Mouse (Mus musculus) limb, embryonic 14.5 days (tissue): ENCODE results near the gene Sgpp1. TPM values are rescaled to one million over a fixed set of nuclear protein-coding genes. Genes with fewer than 3 reads are reported as not detected.
A peak's percentile ranks its signal among the peaks of the same experiment; 100 is the strongest.

Experiments
- ATAC-seq: fragments of 200-750 bp; cut with Nextera tagmentation; 2 replicates; pipeline ENCODE4 v1.8.0; 2017; ENCODE audit warnings: low read depth, moderate number of reproducible peaks, moderate TSS enrichment; ENCODE audit not compliant: low FRiP score
- DNase-seq: peaks from one replicate; pipeline ENCODE4 v3.0.0-alpha.2; 2015; ENCODE audit warnings: low spot score
- H3K27ac ChIP-seq: fragments of 300-500 bp; sonication (generic); replicated peaks from 2 replicates; pipeline ENCODE4 v1.5.1; 2014; ENCODE audit warnings: low read depth, mild to moderate bottlenecking, low read length, moderate library complexity, mixed read lengths
- H3K27me3 ChIP-seq: fragments of 300-500 bp; sonication (generic); 2 replicates; pipeline ENCODE4 v1.6.1; 2014; ENCODE audit warnings: low read length, mixed read lengths; ENCODE audit not compliant: control insufficient read depth, insufficient read depth
- H3K36me3 ChIP-seq: fragments of 300-500 bp; sonication (generic); 2 replicates; pipeline ENCODE4 v1.6.1; 2014; ENCODE audit warnings: mild to moderate bottlenecking, low read length, moderate library complexity, mixed read lengths; ENCODE audit not compliant: control insufficient read depth, insufficient read depth
- H3K4me1 ChIP-seq: fragments of 300-500 bp; sonication (generic); 2 replicates; pipeline ENCODE4 v1.6.1; 2014; ENCODE audit warnings: antibody characterized with exemption, low read length, mixed read lengths; ENCODE audit not compliant: control insufficient read depth, insufficient read depth
- H3K4me2 ChIP-seq: fragments of 300-500 bp; sonication (generic); replicated peaks from 2 replicates; pipeline ENCODE4 v1.6.1; 2014; ENCODE audit warnings: low read depth, mild to moderate bottlenecking, low read length, moderate library complexity; ENCODE audit not compliant: severe bottlenecking
- H3K4me3 ChIP-seq: fragments of 300-500 bp; sonication (generic); replicated peaks from 2 replicates; pipeline ENCODE4 v1.5.1; 2014; ENCODE audit warnings: low read length
- H3K9ac ChIP-seq: fragments of 300-500 bp; sonication (generic); 2 replicates; pipeline ENCODE4 v1.6.1; 2014; ENCODE audit warnings: mild to moderate bottlenecking, low read depth, low read length, moderate library complexity; ENCODE audit not compliant: severe bottlenecking
- H3K9me3 ChIP-seq: fragments of 300-500 bp; sonication (generic); 2 replicates; pipeline ENCODE4 v1.6.1; 2016; ENCODE audit warnings: low read length; ENCODE audit not compliant: control insufficient read depth
- POLR2A ChIP-seq: fragments of 200-500 bp; IDR thresholded peaks from 2 replicates; pipeline ENCODE4 v1.8.0; 2012; ENCODE audit warnings: inconsistent platforms, mild to moderate bottlenecking, moderate library complexity, borderline replicate concordance; ENCODE audit not compliant: insufficient read depth, insufficient read length; ENCODE audit errors: extremely low read depth
- WGBS: fragments of 180-500 bp; shearing (Covaris S2); extraction: QIAGEN DNeasy Blood & Tissue Kit; methylation state at CpG from one replicate; pipeline ENCODE4 v1.1.7; 2014; 5-methylcytosine and 5-hydroxymethylcytosine counted together
- polyA plus RNA-seq, 2 experiments: library from polyadenylated mRNA; depleted of rRNA in 1 of 2; stranded (reverse) in 1 of 2; unstranded in 1 of 2; fragments of >200 nt; fragmentation: Nextera tagmentation in 1 of 2; extraction: Ambion mirVana in 1 of 2; gene quantifications; 2 replicates each; pipeline versions ENCODE4 v1.2.1 to v1.2.3; 2012 to 2014

The Sgpp1 gene
- polyA plus RNA-seq, 2 experiments = 18.4 to 36.8 TPM

- no peak overlapping the region for H3K4me2 ChIP-seq
- no peak for TF ChIP-seq POLR2A
- no peaks in the 10 kb centered on the region for H3K36me3 ChIP-seq
- no peaks in the 10 kb centered on the region for H3K4me1 ChIP-seq
- no peaks in the 10 kb centered on the region for H3K27me3 ChIP-seq
- H3K9ac ChIP-seq = no peak overlapping the region
- H3K9me3 ChIP-seq = no peaks in the 10 kb centered on the region
- 57% methylated on average over 3 of the region's 3 CpGs for WGBS
- no peak for ATAC-seq
- H3K4me3 ChIP-seq = no peak overlapping the region
- H3K27ac ChIP-seq = no peak overlapping the region
- DNase-seq = no peak
These were observed 35.9 kb upstream of the Sgpp1 start for GRCm38 (mm10) chr12:75771410-75771809.

GRCm38 (mm10) chr12:75766885-75767317 lies 31.4 kb upstream of the Sgpp1 start:
- peak; percentile 53; the same call in 1 of the 2 replicates for ATAC-seq
- H3K27ac ChIP-seq = no peak overlapping the region
- WGBS = 38% methylated on average over 8 of the region's 8 CpGs

GRCm38 (mm10) chr12:75766395-75766794 lies 30.9 kb upstream of the Sgpp1 start:
- DNase-seq (no peak), ATAC-seq (no peak)
- H3K4me2 ChIP-seq = no peak overlapping the region
- H3K27ac ChIP-seq = no peak overlapping the region
- no peaks in the 10 kb centered on the region for H3K27me3 ChIP-seq
- no peak overlapping the region for H3K9ac ChIP-seq
- no peaks in the 10 kb centered on the region for H3K36me3 ChIP-seq
- no peak for TF ChIP-seq POLR2A
- no peaks in the 10 kb centered on the region for H3K9me3 ChIP-seq
- 48% methylated on average over 6 of the region's 6 CpGs for WGBS
- H3K4me3 ChIP-seq = no peak overlapping the region
- no peaks in the 10 kb centered on the region for H3K4me1 ChIP-seq

More at GRCm38 (mm10) chr12:75766885-75767317, 31.4 kb upstream of the Sgpp1 start:
- H3K36me3 ChIP-seq = no peaks in the 10 kb centered on the region
- TF ChIP-seq POLR2A = no peak
- H3K4me3 ChIP-seq = no peak overlapping the region
- DNase-seq = no peak
- no peak overlapping the region for H3K4me2 ChIP-seq
- H3K9me3 ChIP-seq = no peaks in the 10 kb centered on the region
- no peak overlapping the region for H3K9ac ChIP-seq
- no peaks in the 10 kb centered on the region for H3K4me1 ChIP-seq
- no peaks in the 10 kb centered on the region for H3K27me3 ChIP-seq

- Histone ChIP-seq H3K9ac (no peak overlapping the region), H3K4me1 (no peaks in the 10 kb centered on the region), H3K4me2 (no peak overlapping the region), H3K4me3 (no peak overlapping the region), H3K9me3 (no peaks in the 10 kb centered on the region), H3K36me3 (no peaks in the 10 kb centered on the region), H3K27me3 (no peaks in the 10 kb centered on the region), H3K27ac (no peak overlapping the region)
- TF ChIP-seq POLR2A = no peak
- 73% methylated on average over 3 of the region's 3 CpGs for WGBS
- ATAC-seq = no peak
- DNase-seq = no peak
These were observed 30.2 kb upstream of the Sgpp1 start for GRCm38 (mm10) chr12:75765751-75766150.

- Histone ChIP-seq H3K36me3 (no peaks in the 10 kb centered on the region), H3K4me2 (no peak overlapping the region), H3K9me3 (no peaks in the 10 kb centered on the region), H3K4me1 (no peaks in the 10 kb centered on the region), H3K4me3 (no peak overlapping the region), H3K9ac (no peak overlapping the region), H3K27ac (no peak overlapping the region), H3K27me3 (0 out of 2 replicates have a peak, but pooled peaks cover 3% of the 10 kb centered on the region)
- no peak for DNase-seq
- TF ChIP-seq POLR2A = no peak
- WGBS = 90% methylated on average over 2 of the region's 2 CpGs
- ATAC-seq = no peak
These were observed 20.9 kb upstream of the Sgpp1 start for GRCm38 (mm10) chr12:75756387-75756786.

GRCm38 (mm10) chr12:75753730-75754129 lies 18.2 kb upstream of the Sgpp1 start:
- Histone ChIP-seq H3K9me3 (no peaks in the 10 kb centered on the region), H3K4me3 (no peak overlapping the region), H3K4me1 (no peaks in the 10 kb centered on the region), H3K27ac (no peak overlapping the region), H3K4me2 (no peak overlapping the region), H3K36me3 (no peaks in the 10 kb centered on the region), H3K9ac (no peak overlapping the region), H3K27me3 (0 out of 2 replicates have a peak, but pooled peaks cover 3% of the 10 kb centered on the region)
- no peak for TF ChIP-seq POLR2A
- no peak for ATAC-seq
- WGBS = 79% methylated on average over 8 of the region's 8 CpGs
- DNase-seq = no peak
